Mouse (Mus musculus): ENCODE results near the gene Vps13c. TPM values are rescaled to one million over a fixed set of nuclear protein-coding genes. Genes with fewer than 3 reads are reported as not detected.

Gene Vps13c
- polyA plus RNA-seq, 1 experiment, result 4.0 TPM

DNA sequence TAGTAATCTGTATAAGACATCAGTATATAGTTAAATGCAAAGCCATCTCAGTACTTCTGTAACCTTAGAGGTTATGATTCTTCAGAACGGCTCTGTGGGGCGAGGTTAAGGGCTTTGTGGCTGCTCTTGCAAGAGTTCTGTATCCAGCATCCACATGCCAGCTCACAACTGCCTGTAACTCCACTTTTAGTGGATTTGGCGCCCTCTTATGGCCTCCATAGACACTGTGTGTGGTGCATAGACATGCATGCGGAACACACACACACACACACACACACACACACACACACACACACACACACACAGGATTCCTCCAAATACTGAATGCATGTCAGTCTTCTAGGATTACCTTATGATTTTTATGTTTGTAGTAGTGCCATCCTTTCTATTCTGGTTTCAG lies 11.0 kb downstream of the Vps13c start:
- no peak for TF ChIP-seq POLR2A (IDR thresholded peaks at IDR 0.05; ENCODE audit: low read depth, low read length)
- no peak for TF ChIP-seq CTCF (IDR thresholded peaks at IDR 0.05; ENCODE audit: extremely low read depth, insufficient read depth, insufficient read length, insufficient replicate concordance)
- Histone ChIP-seq H3K4me3 (ENCODE audit: extremely low read depth, insufficient read depth, insufficient read length) (no peak overlapping the region), H3K4me1 (ENCODE audit: control insufficient read depth, insufficient read depth, insufficient read length) (peaks cover 2% of the 10 kb centered on the region; the same call in 1 of the 2 replicates), H3K27ac (ENCODE audit: insufficient read depth, low read length) (no peak overlapping the region), H3K36me3 (ENCODE audit: control insufficient read depth, insufficient read depth, low read length) (peaks cover 3% of the 10 kb centered on the region; the same call in 1 of the 2 replicates), H3K27me3 (ENCODE audit: control insufficient read depth, insufficient read depth, low read length) (no peaks in the 10 kb centered on the region; the same call in 1 of the 2 replicates)
- 93% methylated on average over 4 of the region's 4 CpGs for WGBS
- no peak for DNase-seq (ENCODE audit: low read depth in 1 of 2, low spot score in 2 of 2)

DNA sequence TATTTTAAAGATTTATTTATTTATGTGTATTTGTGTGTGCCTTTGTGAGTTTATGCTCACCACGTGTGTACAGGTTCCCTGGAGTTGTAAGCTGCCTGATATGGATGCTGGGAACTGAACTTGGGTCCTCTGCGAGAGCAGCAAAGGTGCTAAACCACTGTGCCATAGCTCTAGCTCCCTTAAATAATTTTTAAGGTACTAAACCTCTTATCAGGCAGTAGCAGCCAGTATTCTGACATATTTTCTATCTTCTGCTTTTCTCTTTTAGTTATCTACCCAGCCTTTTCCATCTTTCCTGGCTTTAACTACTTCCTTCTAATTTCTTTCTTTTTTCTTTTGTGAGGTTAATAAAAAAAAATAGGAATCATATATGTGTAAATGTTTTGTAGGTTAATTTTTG lies 20.1 kb downstream of the Vps13c start:
- 82% methylated on average over 2 of the region's 2 CpGs for WGBS
- Histone ChIP-seq H3K4me3 (ENCODE audit: extremely low read depth, insufficient read depth, insufficient read length) (no peak overlapping the region), H3K27ac (ENCODE audit: insufficient read depth, low read length) (no peak overlapping the region), H3K4me1 (ENCODE audit: control insufficient read depth, insufficient read depth, insufficient read length) (no peaks in the 10 kb centered on the region), H3K36me3 (ENCODE audit: control insufficient read depth, insufficient read depth, low read length) (peaks cover 9% of the 10 kb centered on the region), H3K27me3 (ENCODE audit: control insufficient read depth, insufficient read depth, low read length) (no peaks in the 10 kb centered on the region)
- DNase-seq (ENCODE audit: low read depth in 1 of 2, low spot score in 2 of 2), result no peak
- TF ChIP-seq CTCF (IDR thresholded peaks at IDR 0.05; ENCODE audit: extremely low read depth, insufficient read depth, insufficient read length, insufficient replicate concordance) (no peak), POLR2A (IDR thresholded peaks at IDR 0.05; ENCODE audit: low read depth, low read length) (no peak)

DNA sequence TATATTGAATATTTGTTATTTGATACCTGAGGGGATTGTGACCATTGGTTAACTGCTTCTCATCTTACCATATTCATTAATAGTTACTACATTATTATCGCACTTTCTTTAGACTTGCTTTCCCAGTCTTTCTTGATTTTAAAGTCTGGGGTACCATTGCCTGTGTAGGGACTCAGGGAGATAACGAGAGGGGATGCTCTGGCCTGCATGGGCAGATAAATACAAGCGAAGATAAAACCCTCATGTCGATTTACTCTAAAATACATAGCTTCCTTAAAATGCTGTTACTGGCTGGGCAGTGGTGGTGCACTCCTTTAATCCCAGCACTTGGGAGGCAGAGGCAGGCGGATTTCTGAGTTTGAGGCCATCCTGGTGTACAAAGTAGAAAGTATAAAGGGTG lies 23.1 kb downstream of the Vps13c start:
- DNase-seq (ENCODE audit: low read depth in 1 of 2, low spot score in 2 of 2), result no peak
- Histone ChIP-seq H3K36me3 (ENCODE audit: control insufficient read depth, insufficient read depth, low read length) (peaks cover 4% of the 10 kb centered on the region; the same call in 1 of the 2 replicates), H3K4me1 (ENCODE audit: control insufficient read depth, insufficient read depth, insufficient read length) (no peaks in the 10 kb centered on the region), H3K27ac (ENCODE audit: insufficient read depth, low read length) (no peak overlapping the region), H3K4me3 (ENCODE audit: extremely low read depth, insufficient read depth, insufficient read length) (no peak overlapping the region), H3K27me3 (ENCODE audit: control insufficient read depth, insufficient read depth, low read length) (no peaks in the 10 kb centered on the region)
- whole genome bisulfite sequencing, result 81% methylated on average over 5 of the region's 5 CpGs
- TF ChIP-seq POLR2A (IDR thresholded peaks at IDR 0.05; ENCODE audit: low read depth, low read length) (no peak), CTCF (IDR thresholded peaks at IDR 0.05; ENCODE audit: extremely low read depth, insufficient read depth, insufficient read length, insufficient replicate concordance) (no peak)

DNA sequence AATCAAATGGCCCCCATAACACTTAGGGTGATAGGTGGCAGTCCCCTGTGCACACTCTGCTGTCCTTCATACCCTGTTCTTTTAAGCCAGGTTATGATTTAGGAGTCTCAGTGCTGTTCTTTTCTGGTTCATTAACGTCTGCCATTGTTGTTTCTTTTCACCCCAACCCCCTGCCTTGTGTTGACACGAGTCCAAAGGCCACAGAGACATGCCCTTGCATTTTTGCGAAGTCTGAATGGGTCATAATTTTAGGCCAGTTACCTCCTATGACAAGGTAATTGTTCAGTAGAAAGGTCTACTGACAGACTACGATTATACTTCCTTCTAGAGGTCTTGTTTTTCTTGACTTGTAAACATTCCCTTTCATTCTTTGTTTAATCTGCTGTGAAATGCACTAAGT lies 23.8 kb downstream of the Vps13c start:
- Histone ChIP-seq H3K4me1 (ENCODE audit: control insufficient read depth, insufficient read depth, insufficient read length) (no peaks in the 10 kb centered on the region), H3K36me3 (ENCODE audit: control insufficient read depth, insufficient read depth, low read length) (peaks cover 4% of the 10 kb centered on the region; the same call in 1 of the 2 replicates), H3K4me3 (ENCODE audit: extremely low read depth, insufficient read depth, insufficient read length) (no peak overlapping the region), H3K27me3 (ENCODE audit: control insufficient read depth, insufficient read depth, low read length) (no peaks in the 10 kb centered on the region), H3K27ac (ENCODE audit: insufficient read depth, low read length) (no peak overlapping the region)
- no peak for DNase-seq (ENCODE audit: low read depth in 1 of 2, low spot score in 2 of 2)
- TF ChIP-seq CTCF (IDR thresholded peaks at IDR 0.05; ENCODE audit: extremely low read depth, insufficient read depth, insufficient read length, insufficient replicate concordance), result no peak
- no peak for TF ChIP-seq POLR2A (IDR thresholded peaks at IDR 0.05; ENCODE audit: low read depth, low read length)
- WGBS, result 83% methylated on average over 4 of the region's 4 CpGs

DNA sequence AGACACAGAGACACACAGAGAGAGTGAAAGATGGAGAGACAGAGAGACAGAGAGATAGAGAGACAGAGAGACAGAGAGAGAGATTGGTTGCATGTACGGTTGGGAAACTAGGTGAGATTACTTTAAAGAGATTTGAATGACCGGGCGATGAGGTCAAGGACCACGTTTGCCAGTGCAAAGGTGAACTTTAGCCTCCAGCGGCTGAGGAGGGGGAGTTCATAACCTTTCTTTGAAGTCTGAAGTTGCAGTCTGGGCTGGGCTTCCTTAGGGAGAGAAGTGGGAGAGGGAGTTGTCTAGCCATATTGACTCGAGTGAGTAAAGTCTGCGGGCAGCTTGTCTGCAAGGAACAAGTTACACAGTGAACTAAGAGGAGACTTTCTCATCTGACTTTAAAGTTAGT lies 25.2 kb downstream of the Vps13c start:
- WGBS, result 91% methylated on average over 7 of the region's 7 CpGs
- H3K4me1 ChIP-seq (ENCODE audit: control insufficient read depth, insufficient read depth, insufficient read length), result no peaks in the 10 kb centered on the region
- TF ChIP-seq POLR2A (IDR thresholded peaks at IDR 0.05; ENCODE audit: low read depth, low read length) (no peak), CTCF (IDR thresholded peaks at IDR 0.05; ENCODE audit: extremely low read depth, insufficient read depth, insufficient read length, insufficient replicate concordance) (no peak)
- no peaks in the 10 kb centered on the region for H3K27me3 ChIP-seq (ENCODE audit: control insufficient read depth, insufficient read depth, low read length)
- no peak overlapping the region for H3K4me3 ChIP-seq (ENCODE audit: extremely low read depth, insufficient read depth, insufficient read length)
- H3K36me3 ChIP-seq (ENCODE audit: control insufficient read depth, insufficient read depth, low read length), result peaks cover 4% of the 10 kb centered on the region; the same call in 1 of the 2 replicates
- DNase-seq (ENCODE audit: low read depth in 1 of 2, low spot score in 2 of 2), result no peak
- no peak overlapping the region for H3K27ac ChIP-seq (ENCODE audit: insufficient read depth, low read length)

DNA sequence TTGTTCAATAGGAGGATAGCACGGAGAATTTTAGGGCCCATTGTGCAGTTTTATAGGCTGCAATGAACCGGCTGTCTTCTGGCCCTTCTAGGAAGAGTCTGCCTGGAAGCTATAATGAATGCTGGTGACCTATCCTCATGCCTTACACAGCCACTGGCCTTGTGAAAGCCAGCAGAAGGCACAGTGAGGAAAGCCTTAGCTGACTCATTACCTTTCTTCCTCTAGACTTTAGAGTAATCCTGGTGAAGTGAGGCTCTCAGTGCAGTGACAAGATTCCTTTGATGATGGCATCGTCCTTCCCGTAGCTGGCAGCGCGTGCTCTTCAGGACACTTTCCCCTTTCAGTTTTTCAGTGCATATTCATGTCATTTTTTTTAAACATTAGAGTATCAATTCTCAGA lies 27.2 kb downstream of the Vps13c start:
- WGBS, result 95% methylated on average over 6 of the region's 6 CpGs
- TF ChIP-seq CTCF (IDR thresholded peaks at IDR 0.05; ENCODE audit: extremely low read depth, insufficient read depth, insufficient read length, insufficient replicate concordance), result no peak
- TF ChIP-seq POLR2A (IDR thresholded peaks at IDR 0.05; ENCODE audit: low read depth, low read length), result no peak

DNA sequence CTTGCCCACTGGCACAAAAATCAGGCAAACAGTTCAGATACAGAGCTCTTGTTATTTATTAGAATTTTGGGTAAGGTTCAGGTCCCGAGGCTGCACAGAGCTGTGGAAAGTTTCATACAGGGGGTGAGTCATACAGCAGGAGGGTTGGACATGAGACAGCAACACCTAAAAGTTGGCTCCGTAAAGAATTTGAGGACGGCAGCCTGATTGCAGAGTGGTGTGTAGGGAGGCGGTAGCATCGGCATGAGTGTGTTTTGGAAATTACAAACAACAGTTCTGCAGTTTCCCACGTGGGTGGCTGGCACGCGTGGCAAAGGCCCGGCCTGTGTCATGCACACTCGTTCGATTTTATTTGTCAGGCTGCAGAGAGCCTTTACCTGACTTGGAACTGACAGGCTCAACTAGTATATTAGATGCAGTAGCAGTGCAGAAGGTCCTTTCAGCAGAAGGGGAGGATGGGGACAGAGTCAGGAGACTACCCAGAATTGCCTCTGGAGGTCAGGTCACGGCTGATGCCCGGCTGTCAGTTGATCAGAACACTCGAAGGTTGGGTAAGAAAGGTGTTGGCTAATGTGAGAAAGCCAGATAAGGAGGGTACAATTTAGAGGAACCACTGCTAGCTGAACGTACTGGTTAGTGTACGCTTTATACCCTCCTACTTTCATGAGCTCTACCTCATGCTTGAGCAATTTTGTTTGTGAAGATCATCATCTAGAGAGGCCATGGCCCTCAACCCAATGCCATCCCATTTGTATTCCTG lies 29.7 kb downstream of the Vps13c start:
- Histone ChIP-seq H3K36me3 (ENCODE audit: control insufficient read depth, insufficient read depth, low read length) (peaks cover 1% of the 10 kb centered on the region), H3K4me1 (ENCODE audit: control insufficient read depth, insufficient read depth, insufficient read length) (no peaks in the 10 kb centered on the region; the same call in 1 of the 2 replicates), H3K4me3 (ENCODE audit: extremely low read depth, insufficient read depth, insufficient read length) (no peak overlapping the region), H3K27me3 (ENCODE audit: control insufficient read depth, insufficient read depth, low read length) (no peaks in the 10 kb centered on the region), H3K27ac (ENCODE audit: insufficient read depth, low read length) (no peak overlapping the region)
- WGBS, result 86% methylated on average over 16 of the region's 16 CpGs
- DNase-seq (ENCODE audit: low read depth in 1 of 2, low spot score in 2 of 2), result no peak
- TF ChIP-seq CTCF (IDR thresholded peaks at IDR 0.05; ENCODE audit: extremely low read depth, insufficient read depth, insufficient read length, insufficient replicate concordance), result no peak
- no peak for TF ChIP-seq POLR2A (IDR thresholded peaks at IDR 0.05; ENCODE audit: low read depth, low read length)

More for the DNA sequence above, 27.2 kb downstream of the Vps13c start:
- no peak for DNase-seq (ENCODE audit: low read depth in 1 of 2, low spot score in 2 of 2)
- Histone ChIP-seq H3K27ac (ENCODE audit: insufficient read depth, low read length) (no peak overlapping the region), H3K27me3 (ENCODE audit: control insufficient read depth, insufficient read depth, low read length) (no peaks in the 10 kb centered on the region), H3K36me3 (ENCODE audit: control insufficient read depth, insufficient read depth, low read length) (no peaks in the 10 kb centered on the region; the same call in 1 of the 2 replicates), H3K4me1 (ENCODE audit: control insufficient read depth, insufficient read depth, insufficient read length) (no peaks in the 10 kb centered on the region), H3K4me3 (ENCODE audit: extremely low read depth, insufficient read depth, insufficient read length) (no peak overlapping the region)
